Mouse (Mus musculus) heart, embryonic 12.5 days (tissue): Measurements from ENCODE around the gene Pdlim4. TPM values are rescaled to one million over a fixed set of nuclear protein-coding genes. Genes with fewer than 3 reads are reported as not detected.
A peak's percentile ranks its signal among the peaks of the same experiment; 100 is the strongest.

Experiments used
- ATAC-seq: fragments of 200-750 bp; cut with Nextera tagmentation; 2 replicates; pipeline ENCODE4 v1.8.0; 2017; ENCODE audit warnings: moderate TSS enrichment, moderate library complexity; ENCODE audit not compliant: insufficient number of reproducible peaks, low FRiP score
- H3K27ac ChIP-seq: fragments of 300-500 bp; sonication (generic); 2 replicates; pipeline ENCODE4 v1.5.1; 2016; ENCODE audit warnings: mild to moderate bottlenecking, moderate library complexity; ENCODE audit not compliant: poor library complexity, severe bottlenecking
- H3K27me3 ChIP-seq: fragments of 300-500 bp; sonication (generic); replicated peaks from 2 replicates; pipeline ENCODE4 v1.6.1; 2016; ENCODE audit warnings: mild to moderate bottlenecking, moderate library complexity
- H3K36me3 ChIP-seq: fragments of 300-500 bp; sonication (generic); 2 replicates; pipeline ENCODE4 v1.6.1; 2016; ENCODE audit warnings: mild to moderate bottlenecking, moderate library complexity
- H3K4me1 ChIP-seq: fragments of 300-500 bp; sonication (generic); replicated peaks from 2 replicates; pipeline ENCODE4 v1.6.1; 2016; ENCODE audit warnings: mild to moderate bottlenecking
- H3K4me2 ChIP-seq: fragments of 300-500 bp; sonication (generic); 2 replicates; pipeline ENCODE4 v1.6.1; 2016; ENCODE audit warnings: mild to moderate bottlenecking, moderate library complexity
- H3K4me3 ChIP-seq: fragments of 300-500 bp; sonication (generic); 2 replicates; pipeline ENCODE4 v1.5.1; 2016; ENCODE audit warnings: mild to moderate bottlenecking
- H3K9ac ChIP-seq: fragments of 300-500 bp; sonication (generic); 2 replicates; pipeline ENCODE4 v1.6.1; 2016; ENCODE audit warnings: mild to moderate bottlenecking, moderate library complexity
- H3K9me3 ChIP-seq: fragments of 300-500 bp; sonication (generic); replicated peaks from 2 replicates; pipeline ENCODE4 v1.6.1; 2016; ENCODE audit warnings: mild to moderate bottlenecking, moderate library complexity
- WGBS: fragments of 180-500 bp; shearing (Covaris S2); methylation state at CpG from one replicate; pipeline ENCODE4 v1.1.7; 2016; 5-methylcytosine and 5-hydroxymethylcytosine counted together
- polyA plus RNA-seq: library from polyadenylated mRNA; unstranded; fragments of >200 nt; fragmentation: Nextera tagmentation; extraction: Ambion mirVana; gene quantifications from 2 replicates; pipeline ENCODE4 v1.2.1, GENCODE M21; 2016

Gene Pdlim4
- polyA plus RNA-seq, 1 experiment from 2014 or later = 7.1 TPM

DNA sequence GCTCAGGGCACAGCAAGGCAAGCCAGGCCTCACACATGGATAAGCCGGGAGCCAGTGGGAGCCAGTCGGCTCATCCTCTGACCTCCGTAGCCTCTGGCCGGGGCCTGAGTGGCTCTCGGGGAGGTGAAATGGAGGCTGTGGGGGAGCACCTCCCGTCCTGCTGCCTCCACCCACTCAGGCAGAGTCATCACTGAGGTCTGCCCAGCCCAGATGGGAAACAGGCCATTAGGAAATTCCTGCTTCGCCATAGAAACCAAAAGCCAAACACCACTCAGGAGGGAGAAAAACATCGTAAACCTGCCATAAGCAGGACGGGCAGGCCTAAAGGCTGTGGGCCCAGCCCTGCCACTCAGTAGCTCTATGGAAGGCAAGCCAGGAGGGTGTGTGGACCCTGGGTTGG is 8.5 kb downstream of the Pdlim4 start:
- peak; percentile 37; the same call in 1 of the 2 replicates for ATAC-seq
- peaks cover 47% of the 10 kb centered on the region for H3K27me3 ChIP-seq
- no peaks in the 10 kb centered on the region for H3K36me3 ChIP-seq
- no peak overlapping the region for H3K4me2 ChIP-seq
- no peak overlapping the region for H3K27ac ChIP-seq
- H3K9ac ChIP-seq = no peak overlapping the region
- peaks cover 49% of the 10 kb centered on the region for H3K4me1 ChIP-seq
- H3K9me3 ChIP-seq = no peaks in the 10 kb centered on the region
- H3K4me3 ChIP-seq = no peak overlapping the region
- 40% methylated on average over 9 of the region's 9 CpGs for WGBS

DNA sequence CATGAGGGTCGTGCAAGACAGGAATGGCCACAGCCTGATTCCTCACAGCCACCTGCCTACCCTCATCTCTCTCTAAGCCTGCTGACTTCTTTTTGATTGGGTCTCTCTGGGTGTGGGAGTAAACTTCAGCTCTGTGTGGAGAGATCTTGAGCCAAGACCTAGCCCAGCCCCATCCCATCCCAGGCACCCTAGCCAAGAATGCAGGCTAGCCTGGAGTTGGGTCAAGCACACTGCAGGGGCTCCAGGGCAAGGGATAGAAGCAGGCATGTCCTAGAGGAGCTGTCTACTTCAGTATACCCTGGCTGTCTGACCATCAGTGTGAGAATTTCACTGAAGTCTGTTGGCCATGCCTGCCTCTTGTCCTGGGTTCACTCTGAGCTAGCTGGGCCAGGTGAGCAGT is 9.3 kb downstream of the Pdlim4 start:
- Histone ChIP-seq H3K4me1 (peaks cover 44% of the 10 kb centered on the region), H3K4me2 (no peak overlapping the region), H3K4me3 (no peak overlapping the region), H3K27ac (no peak overlapping the region), H3K9me3 (no peaks in the 10 kb centered on the region), H3K27me3 (peaks cover 50% of the 10 kb centered on the region), H3K36me3 (no peaks in the 10 kb centered on the region), H3K9ac (no peak overlapping the region)
- WGBS = 47% methylated on average over 1 of the region's 1 CpGs
- ATAC-seq = no peak

DNA sequence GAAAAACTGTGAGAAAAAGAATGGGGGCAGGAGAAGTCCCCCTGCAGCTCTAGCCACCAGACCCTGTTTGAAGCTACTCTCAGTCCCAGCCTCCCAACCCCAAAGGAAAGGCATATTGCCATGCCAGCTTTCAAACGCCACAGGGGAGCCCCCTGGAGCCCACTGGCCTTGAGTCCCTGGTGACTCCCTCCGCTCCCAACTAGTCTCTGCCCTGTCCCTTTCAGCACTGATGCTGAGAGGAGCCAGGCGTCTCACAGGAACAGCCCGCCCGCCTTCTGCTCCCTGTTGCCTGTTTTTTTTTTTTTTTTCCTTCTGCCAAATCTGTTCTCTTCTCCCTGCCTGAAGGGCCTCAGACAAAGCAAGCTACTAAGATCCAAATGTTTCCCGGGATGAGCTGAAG is 10.2 kb downstream of the Pdlim4 start:
- ATAC-seq = no peak
- H3K27ac ChIP-seq = no peak overlapping the region
- 16% methylated on average over 6 of the region's 6 CpGs for WGBS
- H3K9ac ChIP-seq = no peak overlapping the region
- no peak overlapping the region for H3K4me2 ChIP-seq
- H3K4me3 ChIP-seq = no peak overlapping the region
- H3K27me3 ChIP-seq = peaks cover 47% of the 10 kb centered on the region
- H3K4me1 ChIP-seq = peaks cover 39% of the 10 kb centered on the region
- no peaks in the 10 kb centered on the region for H3K9me3 ChIP-seq
- no peaks in the 10 kb centered on the region for H3K36me3 ChIP-seq

DNA sequence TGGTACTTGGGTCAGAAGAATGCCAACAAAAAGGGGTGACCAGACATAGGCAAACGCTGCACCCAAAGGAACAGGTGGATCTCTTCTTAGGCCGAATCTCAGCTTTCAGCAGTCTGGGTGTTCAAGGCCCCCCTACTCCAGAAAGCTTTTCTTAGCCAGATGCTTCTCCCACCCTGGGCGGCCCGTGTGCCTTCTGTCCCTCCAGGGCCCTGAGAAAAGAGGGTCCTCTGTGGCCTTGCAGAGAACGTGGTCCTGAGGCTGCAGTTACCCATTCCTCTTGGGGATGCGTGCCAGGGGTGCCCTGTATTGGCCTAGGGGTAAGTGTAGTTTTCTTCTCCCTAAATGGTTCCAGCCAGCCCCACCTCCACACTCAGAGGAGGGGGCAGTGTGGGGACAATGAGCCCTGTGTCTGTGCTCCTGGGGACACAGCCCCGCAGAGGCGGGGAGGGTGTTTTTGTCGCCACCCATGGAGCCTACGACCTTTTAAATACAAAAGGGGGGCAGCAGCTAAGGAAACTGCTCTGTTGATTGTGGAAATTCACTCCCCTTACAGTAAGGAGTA is 10.7 kb downstream of the Pdlim4 start:
- WGBS = 51% methylated on average over 10 of the region's 10 CpGs
- H3K4me2 ChIP-seq = no peak overlapping the region
- no peaks in the 10 kb centered on the region for H3K36me3 ChIP-seq
- no peak overlapping the region for H3K27ac ChIP-seq
- H3K27me3 ChIP-seq = peaks cover 42% of the 10 kb centered on the region
- no peak overlapping the region for H3K4me3 ChIP-seq
- no peak for ATAC-seq
- H3K9me3 ChIP-seq = no peaks in the 10 kb centered on the region
- no peak overlapping the region for H3K9ac ChIP-seq
- peaks cover 39% of the 10 kb centered on the region for H3K4me1 ChIP-seq

DNA sequence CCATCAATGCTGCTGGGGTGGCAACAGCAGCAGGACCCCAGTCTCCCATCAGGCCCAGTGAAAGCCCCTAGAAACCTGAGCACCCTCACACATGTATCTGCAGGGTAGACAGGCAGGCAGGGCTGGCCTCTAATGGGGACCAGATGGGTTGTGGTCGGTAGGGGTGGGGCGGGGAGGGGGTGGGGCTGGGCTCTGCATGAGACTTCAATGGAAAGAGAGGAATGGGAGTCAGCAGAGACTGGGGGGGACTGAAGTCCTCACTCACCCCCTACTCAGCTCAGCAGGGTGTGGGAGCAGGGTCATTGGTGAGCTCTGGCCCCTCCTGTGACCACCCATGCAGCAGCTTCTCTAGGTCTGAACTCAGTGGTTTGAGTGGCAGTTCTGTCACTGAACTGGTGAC is 11.4 kb downstream of the Pdlim4 start:
- H3K4me1 ChIP-seq = peaks cover 36% of the 10 kb centered on the region
- no peak overlapping the region for H3K27ac ChIP-seq
- no peaks in the 10 kb centered on the region for H3K36me3 ChIP-seq
- 48% methylated on average over 2 of the region's 2 CpGs for WGBS
- no peak for ATAC-seq
- no peak overlapping the region for H3K4me3 ChIP-seq
- H3K9me3 ChIP-seq = no peaks in the 10 kb centered on the region
- no peak overlapping the region for H3K4me2 ChIP-seq
- no peak overlapping the region for H3K9ac ChIP-seq
- H3K27me3 ChIP-seq = peaks cover 40% of the 10 kb centered on the region

DNA sequence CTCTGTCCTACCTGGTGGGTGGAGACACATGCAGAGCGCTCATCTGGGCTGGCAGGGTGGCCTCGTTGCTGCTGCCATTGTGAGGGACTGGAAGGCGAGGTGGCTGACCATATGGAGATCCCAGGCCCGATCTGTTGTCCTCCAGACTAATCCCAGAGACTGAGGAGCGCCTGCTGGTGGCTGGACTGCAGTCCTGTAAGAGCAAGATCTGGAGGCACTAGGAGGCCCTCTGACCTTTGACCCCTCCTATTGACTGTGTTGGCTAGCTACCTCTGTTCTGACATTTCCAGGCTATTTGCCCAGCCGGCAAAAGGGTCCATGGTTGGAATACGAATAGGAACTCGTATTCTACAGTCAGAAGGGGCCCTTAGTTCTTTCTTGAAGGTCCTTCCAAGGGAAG is 12.7 kb downstream of the Pdlim4 start:
- no peak overlapping the region for H3K27ac ChIP-seq
- H3K4me1 ChIP-seq = peaks cover 28% of the 10 kb centered on the region
- WGBS = 63% methylated on average over 8 of the region's 8 CpGs

DNA sequence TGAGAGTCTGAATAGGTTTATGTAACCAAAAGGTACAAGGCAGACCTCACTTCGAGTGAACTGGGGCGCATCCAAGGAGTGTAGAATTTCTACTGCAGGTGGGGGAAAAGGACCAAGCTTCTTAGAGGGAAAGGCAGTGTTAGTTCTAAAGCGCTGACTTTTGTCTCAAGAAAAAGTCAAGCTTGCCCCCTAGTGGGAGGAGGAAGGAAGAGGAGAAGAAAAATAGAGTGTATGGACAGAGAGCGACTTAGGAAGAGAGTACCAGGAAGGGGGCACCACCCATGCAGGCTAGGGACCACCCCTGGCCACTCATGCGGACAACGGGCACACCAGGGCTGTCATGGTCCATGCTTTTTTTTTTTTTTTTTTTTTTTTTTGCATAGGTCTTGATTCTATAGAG is 14.6 kb downstream of the Pdlim4 start:
- WGBS = 22% methylated on average over 6 of the region's 6 CpGs
- no peak overlapping the region for H3K4me3 ChIP-seq
- H3K4me2 ChIP-seq = no peak overlapping the region
- peaks cover 15% of the 10 kb centered on the region for H3K4me1 ChIP-seq
- H3K27me3 ChIP-seq = peaks cover 29% of the 10 kb centered on the region
- H3K27ac ChIP-seq = no peak overlapping the region
- H3K9me3 ChIP-seq = no peaks in the 10 kb centered on the region
- H3K9ac ChIP-seq = no peak overlapping the region
- ATAC-seq = no peak
- no peaks in the 10 kb centered on the region for H3K36me3 ChIP-seq

More for the DNA sequence above, 12.7 kb downstream of the Pdlim4 start:
- H3K27me3 ChIP-seq = peaks cover 41% of the 10 kb centered on the region
- no peak overlapping the region for H3K4me3 ChIP-seq
- H3K9ac ChIP-seq = no peak overlapping the region
- no peak for ATAC-seq
- H3K9me3 ChIP-seq = no peaks in the 10 kb centered on the region
- no peak overlapping the region for H3K4me2 ChIP-seq
- H3K36me3 ChIP-seq = no peaks in the 10 kb centered on the region

DNA sequence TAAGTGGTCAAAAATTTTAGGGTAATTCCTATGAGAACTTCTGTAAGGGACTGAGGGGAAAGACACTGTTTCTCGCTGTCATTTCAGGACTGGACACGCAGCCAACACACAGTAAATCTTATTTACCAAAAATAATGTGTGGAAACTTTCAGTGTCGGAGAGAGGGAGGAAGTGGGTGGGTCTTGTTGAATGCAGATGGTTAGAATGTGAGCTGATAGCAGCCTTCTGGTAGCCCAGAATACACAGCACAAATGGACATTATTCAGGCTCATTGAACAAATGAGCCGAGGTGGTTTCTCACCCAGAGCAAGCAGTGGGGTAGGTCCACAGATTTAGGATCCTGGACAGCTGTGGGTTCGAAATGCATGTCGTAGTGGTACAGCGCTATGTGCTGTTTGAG is 15.7 kb downstream of the Pdlim4 start:
- peaks cover 23% of the 10 kb centered on the region for H3K27me3 ChIP-seq
- WGBS = 72% methylated on average over 7 of the region's 7 CpGs
- H3K4me1 ChIP-seq = peaks cover 3% of the 10 kb centered on the region
- H3K9me3 ChIP-seq = no peaks in the 10 kb centered on the region
- no peaks in the 10 kb centered on the region for H3K36me3 ChIP-seq
- H3K4me2 ChIP-seq = no peak overlapping the region
- H3K4me3 ChIP-seq = no peak overlapping the region
- ATAC-seq = no peak
- no peak overlapping the region for H3K9ac ChIP-seq
- no peak overlapping the region for H3K27ac ChIP-seq

DNA sequence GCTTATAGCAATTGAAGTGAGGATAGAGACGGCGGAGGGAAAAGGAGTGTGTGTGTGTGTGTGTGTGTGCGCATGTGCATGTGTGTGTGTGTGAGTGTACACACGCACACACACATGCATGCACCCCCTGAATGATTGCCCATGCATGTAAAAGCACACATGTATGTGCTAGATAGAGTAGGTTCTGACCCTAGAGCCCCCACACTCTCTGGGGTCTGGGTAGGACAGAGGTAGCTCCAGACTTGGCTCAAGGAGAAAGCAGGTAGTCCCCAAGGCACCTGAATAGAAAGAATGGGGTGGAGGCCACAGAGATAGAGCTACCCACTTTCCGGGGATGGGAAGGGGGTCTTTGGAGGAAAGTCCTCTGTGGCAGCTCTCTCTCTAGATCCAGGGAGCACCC is 16.7 kb downstream of the Pdlim4 start:
- Histone ChIP-seq H3K4me1 (no peaks in the 10 kb centered on the region), H3K4me2 (no peak overlapping the region), H3K27ac (no peak overlapping the region), H3K4me3 (no peak overlapping the region), H3K9ac (no peak overlapping the region), H3K9me3 (no peaks in the 10 kb centered on the region), H3K36me3 (no peaks in the 10 kb centered on the region), H3K27me3 (peaks cover 22% of the 10 kb centered on the region)
- 84% methylated on average over 5 of the region's 5 CpGs for WGBS
- no peak for ATAC-seq

DNA sequence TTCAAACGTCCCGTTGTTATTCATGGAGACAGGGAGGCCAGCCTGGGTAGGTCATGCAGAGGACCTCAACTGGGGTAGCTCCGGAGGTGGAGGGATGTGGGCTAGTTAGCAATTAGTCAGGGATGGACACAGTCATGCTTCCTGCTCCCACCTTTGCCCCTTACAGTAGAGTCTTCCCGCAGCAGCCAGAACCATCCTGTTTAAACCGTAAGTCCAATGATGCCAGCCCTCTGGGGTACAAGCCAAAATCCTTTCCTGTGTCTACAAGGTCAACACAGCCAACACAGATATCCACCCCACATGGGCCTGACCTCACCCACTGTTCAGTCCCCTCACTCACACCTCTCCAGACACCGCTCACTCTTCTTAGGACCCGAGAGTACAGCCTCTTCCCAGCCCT is 17.7 kb downstream of the Pdlim4 start:
- no peaks in the 10 kb centered on the region for H3K9me3 ChIP-seq
- WGBS = 84% methylated on average over 7 of the region's 7 CpGs
- no peak overlapping the region for H3K4me3 ChIP-seq
- H3K4me2 ChIP-seq = no peak overlapping the region
- no peak for ATAC-seq
- peaks cover 22% of the 10 kb centered on the region; the same call in 1 of the 2 replicates for H3K27me3 ChIP-seq
- no peaks in the 10 kb centered on the region for H3K36me3 ChIP-seq
- no peaks in the 10 kb centered on the region for H3K4me1 ChIP-seq
- no peak overlapping the region for H3K9ac ChIP-seq
- no peak overlapping the region for H3K27ac ChIP-seq

DNA sequence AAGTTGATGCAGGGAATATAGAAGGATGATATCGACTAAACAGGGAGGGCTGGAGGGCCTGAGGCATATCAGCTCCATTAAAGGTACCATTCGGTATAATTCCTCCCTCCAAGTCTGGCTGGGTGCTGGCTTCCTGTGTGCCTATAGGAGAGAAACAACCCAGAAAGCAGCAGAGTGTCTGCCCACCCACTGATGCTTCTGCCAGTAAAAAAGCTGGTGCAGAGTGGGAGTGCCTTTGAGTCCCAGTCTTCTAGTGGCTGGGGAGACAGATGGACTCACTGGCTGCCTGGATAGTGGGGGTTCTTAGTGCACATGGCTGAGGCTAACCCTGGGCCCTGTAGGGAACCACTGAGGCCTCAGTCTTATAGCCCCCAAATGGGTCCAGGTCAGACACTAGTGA is 18.6 kb downstream of the Pdlim4 start:
- no peaks in the 10 kb centered on the region for H3K4me1 ChIP-seq
- no peak overlapping the region for H3K9ac ChIP-seq
- ATAC-seq = no peak
- H3K9me3 ChIP-seq = no peaks in the 10 kb centered on the region
- no peak overlapping the region for H3K4me2 ChIP-seq
- no peaks in the 10 kb centered on the region for H3K36me3 ChIP-seq
- 72% methylated on average over 2 of the region's 2 CpGs for WGBS
- H3K27me3 ChIP-seq = peaks cover 12% of the 10 kb centered on the region; the same call in 1 of the 2 replicates
- H3K4me3 ChIP-seq = no peak overlapping the region
- H3K27ac ChIP-seq = no peak overlapping the region

DNA sequence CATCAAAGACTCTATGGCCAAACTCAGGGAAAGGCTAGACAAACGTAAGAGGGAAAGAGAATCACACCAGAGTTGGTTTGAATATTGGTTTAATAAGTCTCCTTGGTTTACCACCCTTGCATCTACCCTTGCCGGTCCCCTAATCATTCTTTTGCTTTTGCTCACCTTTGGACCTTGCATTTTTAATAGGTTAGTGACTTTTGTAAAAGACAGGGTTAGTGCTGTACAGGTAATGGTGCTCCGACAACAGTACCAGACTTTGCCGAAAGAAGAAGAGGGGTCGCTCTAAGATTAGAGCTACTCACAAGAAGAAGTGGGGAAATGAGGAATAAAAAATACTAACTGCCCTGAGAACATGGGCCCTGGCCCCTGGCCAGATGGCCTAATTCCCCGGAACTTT is 28.1 kb downstream of the Pdlim4 start:
- Histone ChIP-seq H3K9me3 (no peaks in the 10 kb centered on the region), H3K9ac (no peak overlapping the region), H3K27ac (no peak overlapping the region), H3K27me3 (no peaks in the 10 kb centered on the region), H3K4me3 (no peak overlapping the region), H3K4me2 (no peak overlapping the region), H3K36me3 (no peaks in the 10 kb centered on the region), H3K4me1 (no peaks in the 10 kb centered on the region)
- no peak for ATAC-seq
- WGBS = 89% methylated on average over 6 of the region's 6 CpGs
